Mouse (Mus musculus): ENCODE results near the gene Ankrd36.

DNA sequence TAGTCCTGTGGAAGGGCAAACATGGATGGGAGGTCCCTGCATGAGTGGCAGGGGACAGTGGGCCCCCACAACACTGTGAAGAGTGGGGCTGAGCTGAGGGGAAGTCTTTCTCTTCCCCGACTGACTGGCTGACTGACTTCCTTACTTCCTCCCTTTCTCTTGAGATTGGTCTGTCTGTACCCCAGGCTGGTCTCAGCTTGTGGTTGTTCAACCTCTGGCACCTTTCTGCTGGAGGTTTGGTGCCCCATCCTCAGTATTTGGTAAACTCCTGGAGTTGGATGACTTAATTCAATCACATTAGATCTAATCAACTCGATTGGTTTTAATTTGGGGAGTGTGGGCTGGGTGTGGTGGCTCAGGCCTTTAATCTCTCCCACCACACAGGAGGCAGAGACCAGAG is 3.0 kb upstream of the Ankrd36 start:
- TF ChIP-seq GATA1 (IDR thresholded peaks at IDR 0.05; ENCODE audit: borderline replicate concordance, low read length): no peak
- TF ChIP-seq FLI1 (IDR thresholded peaks at IDR 0.05; ENCODE audit: low read length): no peak
